Mouse (Mus musculus) liver, embryonic 14.5 days (tissue): ENCODE results near the gene Cd109. TPM values are rescaled to one million over a fixed set of nuclear protein-coding genes. Genes with fewer than 3 reads are reported as not detected.

Source experiments
- ATAC-seq: fragments of 200-750 bp; cut with Nextera tagmentation; 2 replicates; pipeline ENCODE4 v1.8.0; 2017; ENCODE audit warnings: moderate number of reproducible peaks, mild to moderate bottlenecking, moderate library complexity; ENCODE audit not compliant: insufficient read depth
- DNase-seq, 3 experiments: peaks; one replicate each; pipeline ENCODE4 v3.0.0-alpha.2; 2012 to 2013; ENCODE audit warnings: low read depth in 3 of 3, low spot score in 3 of 3
- H3K27ac ChIP-seq: fragments of 300-500 bp; sonication (generic); 2 replicates; pipeline ENCODE4 v1.5.1; 2014; ENCODE audit warnings: moderate library complexity, mild to moderate bottlenecking, control low read depth, inconsistent platforms
- H3K27me3 ChIP-seq: fragments of 300-500 bp; sonication (generic); 2 replicates; pipeline ENCODE4 v1.6.1; 2014; ENCODE audit warnings: mild to moderate bottlenecking, low read length, moderate library complexity; ENCODE audit not compliant: control insufficient read depth, insufficient read depth
- H3K36me3 ChIP-seq: fragments of 300-500 bp; sonication (generic); replicated peaks from 2 replicates; pipeline ENCODE4 v1.6.1; 2014; ENCODE audit warnings: low read depth; ENCODE audit not compliant: control insufficient read depth, insufficient read depth
- H3K4me1 ChIP-seq, 2 experiments: fragments of 200-500 bp in 1 of 2; fragments of 300-500 bp in 1 of 2; sonication (generic) in 1 of 2; replicated peaks; 2 replicates each; pipeline ENCODE4 v1.6.1; 2012 to 2014; ENCODE audit warnings: antibody characterized with exemption in 1 of 2, inconsistent platforms in 1 of 2, low read length in 1 of 2; ENCODE audit not compliant: control insufficient read depth in 2 of 2, insufficient read depth in 2 of 2
- H3K4me2 ChIP-seq: fragments of 300-500 bp; sonication (generic); 2 replicates; pipeline ENCODE4 v1.6.1; 2014; ENCODE audit warnings: low read depth, mild to moderate bottlenecking, control low read depth, moderate library complexity
- H3K4me3 ChIP-seq, 2 experiments: fragments of 200-500 bp in 1 of 2; fragments of 300-500 bp in 1 of 2; sonication (generic) in 1 of 2; 2 replicates each; pipeline ENCODE4 v1.5.1; 2012 to 2014; ENCODE audit warnings: low read depth in 2 of 2, low read length in 2 of 2, mild to moderate bottlenecking in 2 of 2, control low read depth in 1 of 2, inconsistent platforms in 1 of 2, moderate library complexity in 1 of 2; ENCODE audit not compliant: insufficient read depth in 1 of 2
- H3K9ac ChIP-seq: fragments of 300-500 bp; sonication (generic); replicated peaks from 2 replicates; pipeline ENCODE4 v1.6.1; 2014; ENCODE audit warnings: mild to moderate bottlenecking, control low read depth, moderate library complexity
- H3K9me3 ChIP-seq: fragments of 300-500 bp; sonication (generic); 2 replicates; pipeline ENCODE4 v1.6.1; 2016; ENCODE audit warnings: low read length, mixed read lengths; ENCODE audit not compliant: control insufficient read depth
- CTCF ChIP-seq: IDR thresholded peaks from 2 replicates; pipeline ENCODE4 v1.5.1; 2016; ENCODE audit warnings: antibody characterized with exemption, low read depth, control low read depth
- EP300 ChIP-seq: IDR thresholded peaks from 2 replicates; pipeline ENCODE4 v1.6.1; 2016; ENCODE audit warnings: antibody characterized with exemption, low read depth
- WGBS: fragments of 180-500 bp; shearing (Covaris S2); extraction: QIAGEN DNeasy Blood & Tissue Kit; methylation state at CpG from one replicate; pipeline ENCODE4 v1.1.7; 2014; ENCODE audit not compliant: insufficient replicate concordance; 5-methylcytosine and 5-hydroxymethylcytosine counted together
- polyA plus RNA-seq, 2 experiments: library from polyadenylated mRNA; depleted of rRNA in 1 of 2; stranded (reverse) in 1 of 2; unstranded in 1 of 2; fragments of >200 nt; fragmentation: Nextera tagmentation in 1 of 2; extraction: Ambion mirVana in 1 of 2; gene quantifications; 2 replicates each; pipeline versions ENCODE4 v1.2.1 to v1.2.3; 2012 to 2014

Gene Cd109
- polyA plus RNA-seq, 2 experiments, result 0.06 to 0.07 TPM

- H3K27ac ChIP-seq, result no peak overlapping the region
- no peaks in the 10 kb centered on the region for H3K36me3 ChIP-seq
- WGBS, result 33% methylated on average over 9 of the region's 9 CpGs
- no peaks in the 10 kb centered on the region for H3K4me1 ChIP-seq
- peaks cover 24% of the 10 kb centered on the region for H3K27me3 ChIP-seq
- ATAC-seq (no peak), DNase-seq (no peak)
- H3K4me3 ChIP-seq, result no peak overlapping the region
- TF ChIP-seq CTCF (no peak), EP300 (no peak)
- H3K4me2 ChIP-seq, result no peak overlapping the region
- no peaks in the 10 kb centered on the region for H3K9me3 ChIP-seq
- no peak overlapping the region for H3K9ac ChIP-seq
Observed at GRCm38 (mm10) chr9:78619285-78619684, 3.9 kb downstream of the Cd109 start.

- Histone ChIP-seq H3K9me3 (no peaks in the 10 kb centered on the region), H3K4me3 (no peak overlapping the region), H3K4me2 (no peak overlapping the region), H3K36me3 (no peaks in the 10 kb centered on the region), H3K27ac (no peak overlapping the region), H3K27me3 (no peaks in the 10 kb centered on the region), H3K9ac (no peak overlapping the region), H3K4me1 (no peaks in the 10 kb centered on the region)
- no peak for ATAC-seq
- 56% methylated on average over 10 of the region's 10 CpGs for WGBS
- DNase-seq, result no peak
- no peak for TF ChIP-seq CTCF
- TF ChIP-seq EP300, result no peak
Observed at GRCm38 (mm10) chr9:78623301-78623747, 8.0 kb downstream of the Cd109 start.

- Histone ChIP-seq H3K9me3 (no peaks in the 10 kb centered on the region), H3K27me3 (no peaks in the 10 kb centered on the region), H3K27ac (no peak overlapping the region), H3K4me3 (no peak overlapping the region), H3K4me2 (no peak overlapping the region), H3K4me1 (no peaks in the 10 kb centered on the region), H3K36me3 (no peaks in the 10 kb centered on the region), H3K9ac (no peak overlapping the region)
- DNase-seq, result no peak
- ATAC-seq, result no peak
- TF ChIP-seq CTCF (no peak), EP300 (no peak)
- 54% methylated on average over 6 of the region's 6 CpGs for WGBS
Observed at GRCm38 (mm10) chr9:78629991-78630390, 14.6 kb downstream of the Cd109 start.

- 48% methylated on average over 6 of the region's 6 CpGs for WGBS
- H3K4me3 ChIP-seq, result no peak overlapping the region
- DNase-seq (no peak), ATAC-seq (no peak)
- TF ChIP-seq EP300 (no peak), CTCF (no peak)
- H3K4me1 ChIP-seq, result no peaks in the 10 kb centered on the region
- no peak overlapping the region for H3K4me2 ChIP-seq
- H3K27ac ChIP-seq, result no peak overlapping the region
- no peaks in the 10 kb centered on the region for H3K36me3 ChIP-seq
- H3K27me3 ChIP-seq, result no peaks in the 10 kb centered on the region
- no peaks in the 10 kb centered on the region for H3K9me3 ChIP-seq
- no peak overlapping the region for H3K9ac ChIP-seq
Observed at GRCm38 (mm10) chr9:78631755-78632434, 16.5 kb downstream of the Cd109 start.

- TF ChIP-seq EP300 (no peak), CTCF (no peak)
- H3K4me2 ChIP-seq, result no peak overlapping the region
- no peak overlapping the region for H3K27ac ChIP-seq
- H3K9ac ChIP-seq, result no peak overlapping the region
- 76% methylated on average over 3 of the region's 3 CpGs for WGBS
- no peaks in the 10 kb centered on the region for H3K9me3 ChIP-seq
- H3K27me3 ChIP-seq, result no peaks in the 10 kb centered on the region
- H3K4me1 ChIP-seq, result no peaks in the 10 kb centered on the region
- H3K36me3 ChIP-seq, result no peaks in the 10 kb centered on the region
- ATAC-seq (no peak), DNase-seq (no peak)
- H3K4me3 ChIP-seq, result no peak overlapping the region
Observed at GRCm38 (mm10) chr9:78633976-78634375, 18.6 kb downstream of the Cd109 start.
